Mouse (Mus musculus) mouse trophoblast stem cell (cell line): ENCODE measurements around the gene Nosip.

Source experiments
- in situ Hi-C, 2 experiments: fragments of 300-500 bp; cut with MseI, MboI; formaldehyde crosslinking; loops; 2 replicates in 1 of 2; 3 replicates in 1 of 2; pipeline ENCODE4 v1.15.1; 2025

The Nosip gene

DNA sequence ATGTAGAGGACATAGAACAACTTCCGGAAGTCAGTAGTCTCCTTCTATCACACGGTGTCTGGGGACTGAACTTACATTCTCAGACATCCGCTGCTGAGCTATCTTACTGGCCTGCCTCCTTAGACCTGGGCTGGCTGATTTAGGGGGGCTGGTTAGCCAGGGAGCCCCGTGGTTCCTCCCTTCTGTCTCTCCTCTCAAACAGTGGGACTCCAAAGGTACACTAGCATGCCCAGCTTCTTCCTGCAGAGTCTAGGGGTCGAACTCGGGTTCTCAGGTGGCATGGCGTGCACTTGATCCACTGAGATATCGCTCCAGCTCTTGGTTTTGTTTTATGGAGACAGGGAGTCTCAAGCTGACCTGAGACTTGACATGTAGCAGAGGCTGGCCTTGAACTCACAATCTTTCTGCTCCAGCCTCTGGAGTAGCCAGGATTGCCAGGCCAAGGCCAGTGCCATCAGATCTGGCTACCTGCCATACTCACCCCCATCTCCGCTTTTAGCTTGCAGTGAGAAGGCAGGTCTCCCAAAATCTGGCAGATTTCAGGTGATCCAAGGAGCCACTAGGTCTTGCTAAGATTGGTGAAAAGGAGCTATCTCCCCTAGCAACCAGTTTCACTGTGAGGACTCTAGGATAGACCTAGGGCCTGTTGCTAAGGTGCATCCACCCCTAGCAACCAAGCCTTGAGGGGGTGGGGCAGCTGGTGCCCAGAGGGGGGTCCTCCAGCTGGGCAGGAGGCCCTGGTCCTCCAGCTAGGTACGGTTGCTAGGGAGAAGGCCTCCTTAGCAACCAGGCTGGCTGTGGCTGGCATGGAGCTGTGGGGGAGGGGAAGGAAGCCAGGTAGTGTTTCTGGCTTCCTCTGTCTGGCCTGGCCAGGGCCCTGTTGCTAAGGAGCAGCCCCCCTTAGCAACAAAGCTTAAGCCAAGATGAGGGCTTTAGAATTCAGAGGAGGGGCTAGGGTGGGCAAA, 3.3 kb upstream of the Nosip start:
- in situ Hi-C loops, result no loop called here

DNA sequence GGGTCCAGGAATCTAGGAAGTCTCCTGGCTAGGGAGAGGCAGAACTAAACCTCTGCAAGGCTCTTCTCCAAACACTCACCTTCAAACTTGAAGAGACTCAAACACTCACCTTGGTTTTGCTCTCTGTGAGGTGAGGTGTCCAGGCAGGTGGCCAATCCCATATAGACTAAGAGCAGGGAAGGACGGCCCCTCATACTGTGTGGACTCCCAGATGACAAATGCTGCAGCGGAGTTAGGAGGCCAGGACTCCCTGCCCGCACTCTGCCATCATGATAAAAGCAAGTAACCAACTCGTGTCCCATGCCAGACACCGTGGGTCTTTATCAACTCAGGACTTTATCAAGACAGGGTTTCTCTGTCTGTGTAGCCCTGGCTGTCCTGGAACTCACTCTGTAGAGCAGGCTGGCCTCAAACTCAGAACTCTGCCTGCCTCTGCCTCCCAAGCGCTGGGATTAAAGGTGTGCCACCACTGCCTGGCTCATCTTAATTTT, 1.6 kb upstream of the Nosip start:
- in situ Hi-C loops, result no loop called here

DNA sequence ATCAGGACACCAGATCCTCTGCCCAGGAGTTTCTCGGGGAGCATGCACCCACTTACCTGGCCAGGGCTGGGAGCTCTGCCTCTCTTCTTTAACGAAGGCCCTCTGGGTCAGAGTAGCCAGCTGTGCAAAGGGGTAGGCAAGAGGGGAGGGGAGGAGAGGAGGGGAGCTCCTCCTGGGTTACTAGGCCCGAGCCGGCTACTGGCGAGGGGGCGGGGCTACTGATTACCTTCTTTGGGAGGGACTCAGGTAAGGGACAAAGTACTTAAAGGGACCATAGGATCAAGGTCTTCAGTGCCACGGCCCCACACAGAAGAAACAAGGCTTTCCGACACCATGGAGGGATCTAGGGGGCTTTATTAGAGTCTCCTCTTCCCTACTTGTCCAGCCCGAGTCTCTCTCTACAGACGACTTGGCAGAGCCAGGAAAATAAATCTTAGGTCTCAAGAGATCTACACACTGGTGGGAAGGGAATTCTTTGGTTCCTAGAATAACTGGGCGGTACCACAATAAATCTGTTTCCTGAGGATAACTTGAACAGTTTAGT, 625 bp upstream of the Nosip start:
- in situ Hi-C loops, result no loop called here

DNA sequence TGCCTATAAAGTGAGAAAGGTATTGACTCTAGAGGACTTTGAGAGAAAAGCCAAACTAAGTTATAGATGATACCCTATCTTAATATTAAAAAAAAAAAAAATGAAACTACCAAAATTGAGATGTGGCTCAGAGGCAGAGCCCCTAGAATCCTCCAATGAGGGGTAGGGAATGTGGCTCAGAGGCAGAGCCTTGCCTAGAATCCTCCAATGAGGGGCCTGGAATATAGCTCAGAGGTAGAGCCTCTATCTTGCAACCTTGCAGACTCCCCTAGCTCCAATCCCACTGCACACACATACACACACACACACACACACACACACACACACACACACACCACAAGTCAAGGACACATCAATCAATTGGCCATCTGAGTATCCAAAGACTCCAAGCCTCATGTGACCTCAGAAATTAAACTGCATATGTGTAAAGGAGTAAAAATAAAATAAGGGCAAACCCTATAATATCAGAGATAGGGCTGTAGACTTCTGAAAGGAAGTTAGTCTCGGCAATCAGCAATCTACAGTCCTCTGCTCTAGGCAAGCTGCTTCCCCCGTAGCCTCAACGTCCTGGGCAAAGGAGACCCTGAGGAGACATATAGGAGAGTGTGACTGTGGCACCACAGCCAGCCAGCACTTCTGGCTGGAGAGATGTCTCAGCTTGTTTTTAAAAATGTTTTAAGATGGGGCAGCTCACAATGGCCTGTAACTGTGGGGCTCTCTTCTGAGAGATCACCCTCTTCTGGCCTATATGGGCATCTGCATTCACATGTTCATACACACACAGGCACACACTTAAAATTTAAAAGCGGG, 5.2 kb downstream of the Nosip start:
- in situ Hi-C loops, result no loop called here

- in situ Hi-C loops, result no loop called here
Observed at GRCm38 (mm10) chr7:45068000-45068318, 5.7 kb downstream of the Nosip start.

DNA sequence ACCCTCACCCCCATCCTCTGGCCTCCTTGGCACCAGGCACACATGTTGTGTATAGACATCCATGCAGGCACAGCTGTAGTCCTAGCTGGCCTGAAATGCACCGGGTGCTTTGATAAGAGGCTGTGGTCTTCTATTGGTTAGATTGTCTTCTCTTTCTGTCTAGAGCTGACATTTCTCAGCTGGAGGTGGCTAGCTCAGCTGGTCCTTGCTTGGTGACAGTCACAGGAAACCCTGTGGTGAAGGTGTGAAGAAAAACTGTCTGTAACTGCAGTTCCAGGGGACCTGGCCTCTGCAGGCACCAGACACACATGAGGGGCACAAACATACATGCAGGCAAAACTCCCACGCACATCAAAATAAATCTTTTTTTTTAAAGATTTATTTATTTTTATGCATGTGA, 7.4 kb downstream of the Nosip start:
- in situ Hi-C loops, result no loop called here

GRCm38 (mm10) chr7:45072230-45072629, 10.0 kb downstream of the Nosip start:
- in situ Hi-C loops, result no loop called here

DNA sequence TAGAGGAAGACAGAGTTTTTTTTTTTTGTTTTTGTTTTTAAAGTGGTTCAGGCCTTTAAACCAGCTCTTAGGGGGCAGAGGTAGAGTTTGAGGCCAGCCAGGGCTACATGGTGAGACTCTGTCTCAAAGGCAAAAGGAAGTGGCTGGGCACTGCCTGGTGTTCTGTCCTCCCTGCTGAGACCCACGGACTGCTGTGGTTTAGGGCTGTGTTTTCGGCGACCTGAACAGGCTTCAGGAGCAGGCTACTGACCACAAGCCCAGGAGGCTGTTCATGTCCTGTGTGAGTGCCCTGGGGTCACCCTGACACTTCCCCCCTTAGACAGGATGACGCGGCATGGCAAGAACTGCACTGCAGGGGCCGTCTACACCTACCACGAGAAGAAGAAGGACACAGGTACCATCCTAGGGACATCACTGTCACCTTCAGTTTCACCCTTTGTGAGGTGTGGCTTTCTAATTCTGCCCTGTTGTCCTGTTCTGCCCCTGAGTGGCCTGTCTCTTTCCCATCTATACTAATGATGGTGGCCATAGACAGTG, 11.0 kb downstream of the Nosip start:
- in situ Hi-C loops, result no loop called here

DNA sequence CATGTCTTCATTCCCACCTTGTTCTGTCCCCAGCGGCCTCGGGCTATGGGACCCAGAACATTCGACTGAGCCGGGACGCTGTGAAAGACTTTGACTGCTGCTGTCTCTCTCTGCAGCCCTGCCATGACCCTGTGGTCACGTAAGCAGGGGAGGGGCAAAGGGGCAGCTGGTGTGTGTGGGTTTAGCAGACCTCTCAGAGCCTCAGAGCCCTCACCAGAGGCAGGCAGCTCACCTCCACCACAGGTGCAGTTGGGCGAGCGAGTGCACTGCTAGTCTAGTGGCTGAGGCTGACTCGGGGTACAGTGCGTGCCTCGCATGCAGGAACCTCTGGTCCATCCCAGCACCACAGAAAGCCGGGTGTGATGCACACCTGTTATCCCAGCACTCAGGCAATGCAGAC, 11.7 kb downstream of the Nosip start:
- in situ Hi-C loops, result no loop called here

DNA sequence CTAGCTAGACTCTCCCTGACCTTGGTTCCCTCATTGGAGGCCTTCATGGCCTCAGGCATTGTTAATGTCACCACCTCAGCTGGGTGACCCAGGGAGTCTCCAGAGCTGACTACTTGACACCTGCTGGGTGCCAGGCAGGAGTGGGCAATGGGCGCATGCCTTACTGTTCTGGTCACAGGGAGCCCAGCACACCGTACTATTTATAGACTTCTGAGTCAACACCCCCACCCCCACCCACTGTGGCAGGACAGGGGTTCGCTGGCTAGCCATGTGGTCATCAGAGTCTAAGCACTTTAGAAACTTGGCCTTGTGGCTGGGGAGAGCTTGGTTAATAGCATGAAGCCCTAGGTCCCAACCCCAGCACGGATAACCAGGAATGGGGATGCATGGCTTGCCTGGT, 13.2 kb downstream of the Nosip start:
- in situ Hi-C loops, result no loop called here

- in situ Hi-C loops, result no loop called here
Observed at GRCm38 (mm10) chr7:45076501-45076900, 14.3 kb downstream of the Nosip start.

- in situ Hi-C loops, result no loop called here
Observed at GRCm38 (mm10) chr7:45077322-45077721, 15.1 kb downstream of the Nosip start.

- in situ Hi-C loops, result no loop called here
Observed at GRCm38 (mm10) chr7:45077829-45078228, 15.6 kb downstream of the Nosip start.

- in situ Hi-C loops, result no loop called here
Observed at GRCm38 (mm10) chr7:45078513-45078912, 16.3 kb downstream of the Nosip start.

GRCm38 (mm10) chr7:45079856-45080255, 17.6 kb downstream of the Nosip start:
- in situ Hi-C loops, result no loop called here

DNA sequence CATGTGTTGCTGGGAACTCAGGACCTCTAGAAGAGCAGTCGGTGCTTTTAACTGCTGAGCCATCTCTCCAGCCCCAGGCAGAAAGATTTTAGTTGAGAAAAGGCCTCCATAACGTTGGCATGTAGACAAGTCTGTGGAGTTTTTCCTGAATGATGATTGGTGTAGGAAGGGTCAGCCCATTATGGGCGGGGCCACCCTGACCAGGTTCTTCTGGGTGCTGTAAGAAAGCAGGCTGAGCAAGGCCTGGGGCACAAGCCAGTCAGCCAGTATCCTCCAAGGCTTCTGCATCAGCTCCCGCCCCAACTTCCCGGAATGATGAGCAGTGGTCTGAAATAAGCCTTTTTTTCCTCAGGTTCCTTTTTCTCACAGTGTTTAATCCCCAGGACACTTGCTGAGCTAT, 18.8 kb downstream of the Nosip start:
- in situ Hi-C loops, result no loop called here

- in situ Hi-C loops, result no loop called here
Observed at GRCm38 (mm10) chr7:45082401-45083299, 20.4 kb downstream of the Nosip start.

- in situ Hi-C loops, result no loop called here
Observed at GRCm38 (mm10) chr7:45083300-45083890, 21.2 kb downstream of the Nosip start.

DNA sequence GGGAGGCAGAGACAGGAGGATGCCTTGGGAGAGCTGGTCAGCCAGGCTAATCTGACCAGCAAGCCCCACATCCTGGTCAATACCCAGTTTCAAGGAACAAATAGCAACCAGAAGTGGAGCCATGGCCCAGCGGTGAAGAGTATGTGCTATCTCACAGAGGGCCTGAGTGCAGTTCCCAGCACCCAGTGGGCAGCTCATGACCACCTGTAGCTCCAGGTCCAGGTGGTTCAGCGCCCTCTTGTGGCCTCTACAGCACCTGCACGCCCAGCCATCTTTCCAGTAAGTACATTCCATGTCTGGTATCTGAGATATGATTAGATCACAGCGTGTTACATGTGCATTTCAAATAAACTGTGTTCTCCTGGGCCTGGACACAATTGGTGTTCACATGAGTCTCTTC, 23.9 kb downstream of the Nosip start:
- in situ Hi-C loops, result no loop called here

GRCm38 (mm10) chr7:45088597-45088996, 26.4 kb downstream of the Nosip start:
- in situ Hi-C loops, result no loop called here
